Mouse (Mus musculus): ENCODE data around the gene Pax1.

Pax1 gene

GRCm38 (mm10) chr2:147372947-147373666 lies 11.4 kb downstream of the Pax1 start:
- no peak for DNase-seq (ENCODE audit: low read depth in 2 of 2, low spot score in 2 of 2)

- DNase-seq (ENCODE audit: low read depth in 2 of 2, low spot score in 2 of 2): no peak
These were observed 11.9 kb downstream of the Pax1 start for GRCm38 (mm10) chr2:147373667-147374007.

GRCm38 (mm10) chr2:147374245-147374644 lies 12.5 kb downstream of the Pax1 start:
- no peak for DNase-seq (ENCODE audit: low read depth in 2 of 2, low spot score in 2 of 2)

- no peak for DNase-seq (ENCODE audit: low read depth in 2 of 2, low spot score in 2 of 2)
These were observed 13.4 kb downstream of the Pax1 start for GRCm38 (mm10) chr2:147375019-147375715.

- no peak for DNase-seq (ENCODE audit: low read depth in 2 of 2, low spot score in 2 of 2)
These were observed 17.2 kb downstream of the Pax1 start for GRCm38 (mm10) chr2:147378934-147379333.

GRCm38 (mm10) chr2:147383373-147383772 lies 21.6 kb downstream of the Pax1 start:
- DNase-seq (ENCODE audit: low read depth in 2 of 2, low spot score in 2 of 2): no peak

- DNase-seq (ENCODE audit: low read depth in 2 of 2, low spot score in 2 of 2): no peak
These were observed 25.2 kb downstream of the Pax1 start for GRCm38 (mm10) chr2:147386949-147387348.

- no peak for DNase-seq (ENCODE audit: low read depth in 2 of 2, low spot score in 2 of 2)
These were observed 47.6 kb downstream of the Pax1 start for GRCm38 (mm10) chr2:147409323-147409722.

- no peak for DNase-seq (ENCODE audit: low read depth in 2 of 2, low spot score in 2 of 2)
These were observed 53.3 kb downstream of the Pax1 start for GRCm38 (mm10) chr2:147415037-147415436.

- no peak for DNase-seq (ENCODE audit: low read depth in 2 of 2, low spot score in 2 of 2)
These were observed 63.0 kb downstream of the Pax1 start for GRCm38 (mm10) chr2:147424582-147425255.

GRCm38 (mm10) chr2:147429607-147430356 lies 68.1 kb downstream of the Pax1 start:
- DNase-seq (ENCODE audit: low read depth in 2 of 2, low spot score in 2 of 2): no peak

GRCm38 (mm10) chr2:147433120-147433519 lies 71.4 kb downstream of the Pax1 start:
- no peak for DNase-seq (ENCODE audit: low read depth in 2 of 2, low spot score in 2 of 2)
